Mouse (Mus musculus) Patski (cell line): ENCODE results near the gene Rabep2. TPM values are rescaled to one million over a fixed set of nuclear protein-coding genes. Genes with fewer than 3 reads are reported as not detected.
"Not testable (repeated sequence)": the region's sequence is repeated elsewhere in the genome, so short reads cannot be mapped to it uniquely, and the experiment has no call there.

Experiments
- ATAC-seq: fragments of 100-300 bp; one replicate; pipeline ENCODE4 v1.8.0; 2021
- CTCF ChIA-PET: fragments of 350-600 bp; sonication (Branson Sonifier 250); formaldehyde crosslinking; loops from one replicate; lab custom pipeline; 2022; ENCODE audit warnings: inconsistent platforms; lab: Charles Lee
- POLR2A ChIA-PET: fragments of 350-600 bp; sonication (Branson Sonifier 250); formaldehyde crosslinking; loops from one replicate; lab custom pipeline; 2022; ENCODE audit warnings: antibody characterized with exemption, inconsistent platforms; lab: Charles Lee
- DNase-seq: peaks from one replicate; pipeline ENCODE4 v3.0.0-alpha.2; 2011; ENCODE audit warnings: low read depth, low spot score
- H3K27me3 ChIP-seq: fragments of 371-371 bp; one replicate; pipeline ENCODE4 v1.5.1; 2021
- CTCF ChIP-seq: fragments of 100-300 bp; IDR thresholded peaks from one replicate; pipeline ENCODE4 v1.5.1; 2021
- in situ Hi-C: fragments of 300-500 bp; cut with MboI; formaldehyde crosslinking; loops from 3 replicates; pipeline ENCODE4 v1.11.1; 2018; ENCODE audit warnings: low pct_unique_long_range_greater_than_20kb, mixed read lengths
- polyA plus RNA-seq: library from polyadenylated mRNA; unstranded; gene quantifications from one replicate; pipeline ENCODE4 v1.2.3, GENCODE M21; 2021

Gene Rabep2
- polyA plus RNA-seq, 1 experiment from 2014 or later: 30.2 TPM

DNA sequence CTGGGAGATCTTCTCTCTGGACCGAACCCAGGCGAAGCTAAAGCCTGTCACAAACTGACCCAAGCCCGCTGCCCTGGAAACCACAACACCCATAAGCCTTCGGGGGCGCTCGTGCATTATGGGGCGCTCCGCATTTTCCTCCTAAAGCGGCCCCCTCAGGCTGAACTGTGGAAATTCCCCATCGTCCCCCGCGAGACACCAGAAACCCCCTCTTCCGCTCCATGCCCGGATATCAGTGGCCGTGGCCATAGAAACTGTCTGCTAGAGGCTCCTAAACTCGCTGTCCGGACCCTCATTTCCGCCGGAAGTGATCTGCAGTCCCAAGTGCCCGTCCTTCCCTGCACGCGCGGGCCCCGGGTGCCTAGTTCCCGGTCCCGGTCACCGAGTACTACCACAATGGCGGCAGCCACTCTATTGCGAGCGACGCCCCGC lies 58.5 kb downstream of the Rabep2 start, which contains the start of gene Tufm:
Gene Tufm, plus strand, starts transcription at position 310 of the 432 bp plus-strand sequence.
- no peaks in the 10 kb centered on the region for H3K27me3 ChIP-seq
- DNase-seq: peak; percentile 81
- in situ Hi-C loops: no loop called here
- ChIA-PET CTCF (interaction anchor here (1.1 to 1.4 kb wide), 2 partner anchors 11 kb away, joined by 4 to 5 read pairs; partner anchors contain the start of gene Sh2b1), POLR2A (interaction anchor here (0.6 to 3.4 kb wide), 7 partner anchors 9 to 785 kb away, joined by 3 to 23 read pairs (median 3); partner anchors contain the start of gene Sh2b1)
- ATAC-seq: peak; percentile 85
- TF ChIP-seq CTCF: no peak

- POLR2A ChIA-PET: interaction anchor here (0.6 to 3.4 kb wide), 6 partner anchors 10 to 69 kb away, joined by 3 to 23 read pairs (median 4); partner anchors contain the start of gene Sh2b1
- not testable (repeated sequence) for ATAC-seq
Observed at GRCm38 (mm10) chr7:126487617-126488385, 59.2 kb downstream of the Rabep2 start.

GRCm38 (mm10) chr7:126491005-126491404 lies 62.4 kb downstream of the Rabep2 start:
- no peak for TF ChIP-seq CTCF
- in situ Hi-C loops: no loop called here
- ChIA-PET POLR2A (interaction anchor here (0.7 to 3.4 kb wide), 2 partner anchors 11 to 973 kb away, joined by 3 to 17 read pairs; partner anchors contain the start of gene Atxn2l), CTCF (interaction anchor here (2.8 kb wide), 1 partner anchor 10 kb away, joined by 16 read pairs; no protein-coding TSS in a partner anchor)
- no peaks in the 10 kb centered on the region for H3K27me3 ChIP-seq
- ATAC-seq (no peak), DNase-seq (no peak)

More at GRCm38 (mm10) chr7:126487617-126488385, 59.2 kb downstream of the Rabep2 start:
- H3K27me3 ChIP-seq, in situ Hi-C loops, DNase-seq, CTCF ChIA-PET: not testable (repeated sequence)

- H3K27me3 ChIP-seq: no peaks in the 10 kb centered on the region
- ChIA-PET POLR2A (interaction anchor here (0.7 to 3.4 kb wide), 2 partner anchors 10 to 74 kb away, joined by 3 to 17 read pairs; partner anchors contain the start of genes Atxn2l and Eif3c), CTCF (no interaction called here)
- no peak for ATAC-seq
- in situ Hi-C loops: no loop called here
- no peak for TF ChIP-seq CTCF
- no peak for DNase-seq
Observed at GRCm38 (mm10) chr7:126491973-126492372, 63.4 kb downstream of the Rabep2 start.

- no peaks in the 10 kb centered on the region for H3K27me3 ChIP-seq
- ATAC-seq: no peak
- DNase-seq: no peak
- CTCF ChIA-PET: no interaction called here
- POLR2A ChIA-PET: no interaction called here
- in situ Hi-C loops: no loop called here
- TF ChIP-seq CTCF: no peak
Observed at GRCm38 (mm10) chr7:126494120-126494519, 65.6 kb downstream of the Rabep2 start.

GRCm38 (mm10) chr7:126496475-126496874 lies 67.9 kb downstream of the Rabep2 start:
- CTCF ChIA-PET: no interaction called here
- in situ Hi-C loops: no loop called here
- DNase-seq: no peak
- H3K27me3 ChIP-seq: no peaks in the 10 kb centered on the region
- POLR2A ChIA-PET: interaction anchor here (0.7 to 2.7 kb wide), 2 partner anchors 8 to 52 kb away, joined by 3 to 10 read pairs; partner anchors contain the start of gene Tufm
- no peak for TF ChIP-seq CTCF
- no peak for ATAC-seq

DNA sequence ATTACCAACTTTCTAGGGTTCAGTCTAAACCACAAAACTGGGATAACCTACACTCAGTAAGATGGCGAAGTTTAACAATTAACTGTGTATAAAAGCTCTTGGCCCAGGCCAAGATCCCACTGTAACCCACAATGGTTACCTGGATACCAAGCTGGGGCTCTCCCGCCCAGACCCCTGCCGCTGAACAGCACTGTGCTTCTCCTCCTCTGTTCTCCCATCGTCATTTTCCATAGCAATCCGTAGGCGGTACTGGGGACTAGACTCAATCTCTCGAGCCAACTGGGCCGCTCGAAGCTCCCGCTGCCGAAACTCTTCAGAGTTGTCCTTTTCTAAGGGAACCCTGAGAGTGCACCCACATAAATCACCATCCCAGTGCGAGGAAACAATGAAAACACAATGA lies 69.4 kb downstream of the Rabep2 start:
- TF ChIP-seq CTCF: no peak
- in situ Hi-C loops: no loop called here
- POLR2A ChIA-PET: interaction anchor here (2.7 kb wide), 1 partner anchor 10 kb away, joined by 10 read pairs; the partner anchor contains the start of gene Tufm
- ATAC-seq: no peak
- no peak for DNase-seq
- H3K27me3 ChIP-seq: no peaks in the 10 kb centered on the region
- CTCF ChIA-PET: interaction anchor here (1.1 to 1.4 kb wide), 2 partner anchors 11 to 15 kb away, joined by 3 to 4 read pairs; partner anchors contain the start of gene Tufm

Other genes with a start within 250 kb of the Rabep2 start
- 99.2 TPM for gene Xpo6, start 228.3 kb upstream of the Rabep2 start, polyA plus RNA-seq
- gene Sbk1, start 156.1 kb upstream of the Rabep2 start, polyA plus RNA-seq: 19.4 TPM
- 0.95 TPM for gene Lat, start 59.2 kb upstream of the Rabep2 start, polyA plus RNA-seq
- 69.3 TPM for gene Spns1, start 51.3 kb upstream of the Rabep2 start, polyA plus RNA-seq
- gene Nfatc2ip, start 32.0 kb upstream of the Rabep2 start, polyA plus RNA-seq: 8.9 TPM
- gene Cd19, start 13.9 kb upstream of the Rabep2 start, polyA plus RNA-seq: not detected
- gene Atp2a1, start 34.3 kb downstream of the Rabep2 start, polyA plus RNA-seq: 0.10 TPM
- gene Sh2b1, start 46.7 kb downstream of the Rabep2 start, polyA plus RNA-seq: 64.4 TPM
- 159 TPM for gene Tufm, start 58.6 kb downstream of the Rabep2 start, polyA plus RNA-seq
- gene Atxn2l, start 74.7 kb downstream of the Rabep2 start, polyA plus RNA-seq: 113 TPM
- 322 TPM for gene Eif3c, start 137.7 kb downstream of the Rabep2 start, polyA plus RNA-seq
- gene Apobr, start 156.2 kb downstream of the Rabep2 start, polyA plus RNA-seq: 0.94 TPM
- 2.6 TPM for gene Cln3, start 157.1 kb downstream of the Rabep2 start, polyA plus RNA-seq
- 0.68 TPM for gene Il27, start 166.2 kb downstream of the Rabep2 start, polyA plus RNA-seq
- gene Nupr1, start 202.1 kb downstream of the Rabep2 start, polyA plus RNA-seq: 138 TPM
- gene Sgf29, start 220.6 kb downstream of the Rabep2 start, polyA plus RNA-seq: 21.1 TPM
- gene Sult1a1, start 247.7 kb downstream of the Rabep2 start, polyA plus RNA-seq: 0.62 TPM